Mouse (Mus musculus): ENCODE results near the gene Hist1h2an.
"Not testable (repeated sequence)": the region's sequence is repeated elsewhere in the genome, so short reads cannot be mapped to it uniquely, and the experiment has no call there.

DNA sequence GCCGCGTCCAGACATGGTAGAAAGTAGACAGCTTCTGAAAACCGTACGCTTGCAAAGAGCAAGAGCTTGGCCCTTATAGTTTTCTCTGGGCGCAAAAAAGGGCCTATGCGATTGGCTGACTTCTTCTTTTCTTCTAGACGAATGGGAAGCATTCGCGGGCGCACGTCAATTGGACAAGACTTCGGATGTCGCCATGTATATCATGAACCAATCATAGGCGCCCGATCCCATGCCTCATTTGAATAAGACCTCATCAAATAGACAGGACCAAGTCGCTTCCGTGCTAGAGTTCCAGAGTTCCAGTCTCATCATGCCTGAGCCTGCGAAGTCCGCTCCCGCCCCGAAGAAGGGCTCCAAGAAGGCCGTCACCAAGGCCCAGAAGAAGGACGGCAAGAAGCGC lies 46.4 kb upstream of the Hist1h2an start, which contains the start of the genes Hist1h2ap and Hist1h2br:
- not testable (repeated sequence) for TF ChIP-seq CTCF (IDR thresholded peaks at IDR 0.05; ENCODE audit: control insufficient read depth, insufficient read depth, insufficient replicate concordance, low read depth, low read length); POLR2A (IDR thresholded peaks at IDR 0.05; ENCODE audit: control insufficient read depth, low read depth, low read length)
